Mouse (Mus musculus) adrenal gland, postnatal 14 days (tissue): ENCODE results near the gene Igsf9. TPM values are rescaled to one million over a fixed set of nuclear protein-coding genes. Genes with fewer than 3 reads are reported as not detected.

Experiments
- DNase-seq: peaks from one replicate; pipeline ENCODE4 v3.0.0; 2021; ENCODE audit warnings: mixed read lengths
- total RNA-seq: library from RNA; stranded (reverse); gene quantifications from 2 replicates; pipeline ENCODE4 v1.2.3, GENCODE M21; 2021

The Igsf9 gene
- total RNA-seq, 1 experiment from 2014 or later = 2.8 TPM

- DNase-seq = no peak
Measured at GRCm38 (mm10) chr1:172497428-172497827, 15.8 kb downstream of the Igsf9 start.

GRCm38 (mm10) chr1:172499765-172500441 lies 18.3 kb downstream of the Igsf9 start, which contains the start of gene Tagln2:
TSS of gene Tagln2 (plus strand) at chr1:172500047.
- peak; percentile 90 for DNase-seq

GRCm38 (mm10) chr1:172500451-172501370 lies 19.1 kb downstream of the Igsf9 start:
- peak; percentile 88 for DNase-seq

- DNase-seq = peak; percentile 73
Measured at GRCm38 (mm10) chr1:172501371-172502144, 20.0 kb downstream of the Igsf9 start.

GRCm38 (mm10) chr1:172502145-172503110 lies 20.8 kb downstream of the Igsf9 start:
- DNase-seq = no peak

- peak; percentile 61 for DNase-seq
Measured at GRCm38 (mm10) chr1:172503111-172503997, 21.8 kb downstream of the Igsf9 start.

- DNase-seq = no peak
Measured at GRCm38 (mm10) chr1:172504756-172505155, 23.2 kb downstream of the Igsf9 start.

GRCm38 (mm10) chr1:172507001-172507400 lies 25.4 kb downstream of the Igsf9 start:
- DNase-seq = no peak

GRCm38 (mm10) chr1:172507701-172508100 lies 26.1 kb downstream of the Igsf9 start:
- no peak for DNase-seq

- no peak for DNase-seq
Measured at GRCm38 (mm10) chr1:172508172-172508571, 26.6 kb downstream of the Igsf9 start.

- DNase-seq = no peak
Measured at GRCm38 (mm10) chr1:172509235-172509634, 27.6 kb downstream of the Igsf9 start.

GRCm38 (mm10) chr1:172509983-172510382 lies 28.4 kb downstream of the Igsf9 start:
- no peak for DNase-seq

GRCm38 (mm10) chr1:172510421-172510972 lies 28.9 kb downstream of the Igsf9 start:
- DNase-seq = no peak

- peak; percentile 82 for DNase-seq
Measured at GRCm38 (mm10) chr1:172512962-172513361, 31.4 kb downstream of the Igsf9 start.

GRCm38 (mm10) chr1:172513525-172514212 lies 32.1 kb downstream of the Igsf9 start:
- DNase-seq = peak; percentile 69

GRCm38 (mm10) chr1:172514213-172514529 lies 32.6 kb downstream of the Igsf9 start:
- DNase-seq = no peak

- DNase-seq = peak; percentile 21
Measured at GRCm38 (mm10) chr1:172514551-172515268, 33.1 kb downstream of the Igsf9 start.

GRCm38 (mm10) chr1:172515396-172515795 lies 33.8 kb downstream of the Igsf9 start:
- no peak for DNase-seq

GRCm38 (mm10) chr1:172518013-172518412 lies 36.4 kb downstream of the Igsf9 start:
- DNase-seq = no peak
